Mouse (Mus musculus): Measurements from ENCODE around the gene Sipa1l1. TPM values are rescaled to one million over a fixed set of nuclear protein-coding genes. Genes with fewer than 3 reads are reported as not detected.
"Not testable (repeated sequence)": the region's sequence is repeated elsewhere in the genome, so short reads cannot be mapped to it uniquely, and the experiment has no call there.

Gene Sipa1l1
- polyA plus RNA-seq, 1 experiment, result 38.0 TPM

DNA sequence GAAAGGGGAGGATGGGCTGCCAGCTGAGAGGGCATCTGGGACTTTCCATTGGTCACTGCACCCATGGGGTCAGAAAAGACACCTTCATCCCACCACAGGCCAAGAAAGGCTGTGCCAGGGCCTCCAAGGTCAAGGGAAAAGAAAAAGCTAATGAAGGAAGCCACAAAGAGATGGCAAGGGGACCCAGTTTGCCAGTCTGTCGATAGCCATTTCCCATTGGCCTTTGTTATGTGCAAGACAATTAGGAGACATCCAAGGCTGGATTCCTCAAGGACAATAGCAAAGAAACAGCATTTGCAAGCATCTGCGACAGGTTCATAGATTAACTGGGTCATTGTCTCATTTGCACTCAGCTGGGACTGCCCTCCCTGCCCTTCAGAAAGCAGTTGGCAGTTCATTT, 316.3 kb downstream of the Sipa1l1 start:
- no peaks in the 10 kb centered on the region for H3K4me1 ChIP-seq (ENCODE audit: control insufficient read depth, insufficient read depth, low read length)
- no peak for TF ChIP-seq CTCF (IDR thresholded peaks at IDR 0.05; ENCODE audit: borderline replicate concordance, insufficient read depth, low read length)
- no peak for TF ChIP-seq POLR2A (IDR thresholded peaks at IDR 0.05; ENCODE audit: low read depth, low read length)
- no peak overlapping the region for H3K4me3 ChIP-seq (ENCODE audit: insufficient read depth, low read length)
- no peak overlapping the region for H3K27ac ChIP-seq (ENCODE audit: insufficient read depth, low read length)

DNA sequence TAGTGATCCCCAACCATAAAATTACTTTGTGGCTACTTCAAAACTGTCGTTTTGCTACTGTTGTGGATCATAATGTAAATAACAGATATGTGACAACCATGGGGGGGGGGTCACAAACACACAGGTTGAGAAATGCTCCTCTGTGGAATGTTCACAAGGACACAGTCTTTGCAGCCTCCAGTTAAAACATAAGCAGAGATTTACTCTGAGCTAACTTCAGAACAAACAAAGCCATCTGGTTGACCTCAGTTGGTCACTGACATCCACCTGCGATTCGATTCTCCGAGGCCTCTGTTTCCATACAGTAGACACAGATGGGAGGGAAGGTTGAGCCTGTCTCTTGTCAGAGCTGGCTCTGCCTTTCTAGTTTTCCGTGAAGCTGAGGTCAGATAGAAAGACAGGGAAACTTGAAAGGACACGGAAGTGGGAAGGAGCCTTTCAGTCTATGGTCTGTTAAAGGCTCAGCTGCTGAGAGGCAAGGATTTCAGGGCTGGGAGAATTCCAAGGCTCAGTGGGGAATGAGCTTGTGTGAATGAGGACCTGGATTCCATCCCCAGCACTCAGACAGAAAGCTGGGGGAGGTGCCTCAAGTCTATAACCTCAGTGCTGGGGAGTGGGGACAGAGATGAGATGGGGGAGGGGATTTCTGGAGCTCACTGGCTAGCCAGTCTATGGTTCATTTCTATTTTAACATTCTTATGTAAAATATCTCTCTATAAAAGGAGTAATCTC, 317.9 kb downstream of the Sipa1l1 start:
- Histone ChIP-seq H3K4me1 (ENCODE audit: control insufficient read depth, insufficient read depth, low read length) (no peaks in the 10 kb centered on the region), H3K4me3 (ENCODE audit: insufficient read depth, low read length) (no peak overlapping the region), H3K27ac (ENCODE audit: insufficient read depth, low read length) (no peak overlapping the region)
- no peak for TF ChIP-seq CTCF (IDR thresholded peaks at IDR 0.05; ENCODE audit: borderline replicate concordance, insufficient read depth, low read length)
- no peak for TF ChIP-seq POLR2A (IDR thresholded peaks at IDR 0.05; ENCODE audit: low read depth, low read length)

DNA sequence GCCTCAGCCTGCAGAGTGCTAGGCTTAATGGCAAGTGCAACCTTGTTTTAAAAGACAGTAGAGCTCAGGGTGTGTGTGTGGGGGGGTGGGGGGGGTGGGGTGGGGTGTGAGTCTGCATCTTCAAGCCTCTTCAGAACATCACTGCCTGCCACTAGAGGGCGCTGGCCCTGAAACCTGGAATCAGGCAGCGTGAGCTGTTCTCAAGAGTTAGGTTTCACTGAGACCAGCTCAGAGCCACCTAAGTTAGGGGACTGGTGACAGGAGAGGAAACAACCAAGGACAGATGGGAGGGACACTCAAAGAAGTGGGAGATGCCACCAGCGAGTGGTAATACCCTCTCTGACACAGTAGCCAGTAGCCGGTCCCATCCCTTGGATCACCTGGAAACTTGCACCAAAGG, 320.0 kb downstream of the Sipa1l1 start:
- H3K4me1 ChIP-seq (ENCODE audit: control insufficient read depth, insufficient read depth, low read length), result no peaks in the 10 kb centered on the region
- H3K4me3 ChIP-seq (ENCODE audit: insufficient read depth, low read length), result no peak overlapping the region
- peak; percentile 54; the same call in 1 of the 2 replicates for TF ChIP-seq CTCF (IDR thresholded peaks at IDR 0.05; ENCODE audit: borderline replicate concordance, insufficient read depth, low read length)
- no peak for TF ChIP-seq POLR2A (IDR thresholded peaks at IDR 0.05; ENCODE audit: low read depth, low read length)
- no peak overlapping the region for H3K27ac ChIP-seq (ENCODE audit: insufficient read depth, low read length)

DNA sequence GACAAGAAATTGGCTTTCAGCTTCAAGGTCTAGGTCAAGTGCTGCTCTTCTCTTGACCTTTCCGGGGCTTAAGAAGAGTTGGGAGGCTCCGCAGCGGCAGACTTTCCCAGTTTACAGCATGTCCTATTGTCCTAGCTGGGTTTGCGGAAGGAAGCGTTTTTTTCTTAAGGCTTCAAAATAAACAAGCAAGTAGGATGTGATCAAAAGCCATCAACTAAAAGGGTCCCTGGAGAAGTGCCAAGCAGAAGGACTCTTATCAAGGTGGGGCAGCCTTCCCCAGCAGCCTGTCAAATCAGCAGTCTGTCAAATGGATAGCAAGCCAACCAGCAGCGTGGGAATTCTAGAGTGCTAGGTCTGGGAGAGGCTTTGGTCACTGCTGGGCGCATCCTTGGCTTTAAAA, 320.5 kb downstream of the Sipa1l1 start:
- TF ChIP-seq POLR2A (IDR thresholded peaks at IDR 0.05; ENCODE audit: low read depth, low read length), result no peak
- no peak for TF ChIP-seq CTCF (IDR thresholded peaks at IDR 0.05; ENCODE audit: borderline replicate concordance, insufficient read depth, low read length)
- no peaks in the 10 kb centered on the region for H3K4me1 ChIP-seq (ENCODE audit: control insufficient read depth, insufficient read depth, low read length)
- no peak overlapping the region for H3K27ac ChIP-seq (ENCODE audit: insufficient read depth, low read length)
- no peak overlapping the region for H3K4me3 ChIP-seq (ENCODE audit: insufficient read depth, low read length)

DNA sequence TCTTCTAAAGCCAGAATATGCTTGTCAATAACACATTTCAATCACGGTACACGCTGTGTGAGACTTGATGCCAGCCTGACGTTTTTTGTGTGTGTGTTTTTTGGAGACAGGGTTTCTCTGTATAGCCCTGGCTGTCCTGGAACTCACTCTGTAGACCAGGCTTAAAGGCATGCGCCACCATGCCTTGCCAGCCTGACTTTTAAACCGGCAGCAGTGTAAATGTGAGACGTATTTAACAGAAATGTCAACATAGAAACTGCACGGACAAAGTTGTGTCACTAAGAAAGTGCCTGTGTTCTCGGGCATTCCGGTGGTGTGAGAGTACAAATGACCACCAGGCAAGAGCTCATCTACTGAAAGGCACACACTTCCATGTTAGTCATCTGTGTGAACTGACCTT, 323.3 kb downstream of the Sipa1l1 start:
- H3K4me1 ChIP-seq (ENCODE audit: control insufficient read depth, insufficient read depth, low read length), result no peaks in the 10 kb centered on the region
- TF ChIP-seq CTCF (IDR thresholded peaks at IDR 0.05; ENCODE audit: borderline replicate concordance, insufficient read depth, low read length) (no peak), POLR2A (IDR thresholded peaks at IDR 0.05; ENCODE audit: low read depth, low read length) (no peak)
- no peak overlapping the region for H3K27ac ChIP-seq (ENCODE audit: insufficient read depth, low read length)
- H3K4me3 ChIP-seq (ENCODE audit: insufficient read depth, low read length), result no peak overlapping the region

DNA sequence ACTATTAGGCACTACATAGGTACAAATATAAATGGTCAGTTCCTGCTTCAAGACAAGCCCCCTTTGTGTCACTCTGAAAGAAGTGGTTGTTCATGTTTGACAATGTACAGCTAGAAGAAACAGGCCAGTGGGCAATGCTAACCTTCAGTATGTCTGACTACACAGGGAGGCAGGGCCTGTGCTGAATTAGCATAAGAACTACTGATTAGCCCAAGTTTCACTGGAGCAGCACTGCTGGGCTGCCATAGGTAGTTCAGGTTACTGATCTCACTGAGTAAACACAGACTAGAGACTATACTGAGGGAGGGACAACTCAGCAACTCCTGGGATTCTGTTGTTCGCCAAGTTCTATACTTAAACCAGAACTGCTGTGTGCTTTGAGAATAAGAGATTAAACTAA, 324.1 kb downstream of the Sipa1l1 start:
- H3K4me1 ChIP-seq (ENCODE audit: control insufficient read depth, insufficient read depth, low read length); H3K4me3 ChIP-seq (ENCODE audit: insufficient read depth, low read length); H3K27ac ChIP-seq (ENCODE audit: insufficient read depth, low read length): not testable (repeated sequence)

DNA sequence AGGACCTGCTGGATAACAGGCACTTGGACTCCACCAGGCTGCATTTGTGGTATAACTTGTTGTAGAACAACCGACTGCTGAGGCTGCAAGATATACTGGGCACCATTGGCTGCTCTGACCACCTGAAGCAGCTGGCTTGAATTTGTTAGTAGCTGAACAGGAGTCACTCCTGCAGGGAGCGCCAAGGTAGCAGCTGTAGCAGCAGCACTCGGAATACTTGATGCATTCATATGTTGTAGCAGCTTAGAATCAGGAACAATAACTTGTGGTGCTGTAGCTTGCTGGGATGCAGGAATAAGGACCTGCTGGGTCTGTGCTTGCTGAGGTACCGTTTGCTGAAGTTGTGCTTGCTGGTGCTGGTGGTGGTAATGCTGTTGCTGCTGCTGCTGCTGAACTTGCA, 326.8 kb downstream of the Sipa1l1 start:
- no peak for TF ChIP-seq CTCF (IDR thresholded peaks at IDR 0.05; ENCODE audit: borderline replicate concordance, insufficient read depth, low read length)
- no peak for TF ChIP-seq POLR2A (IDR thresholded peaks at IDR 0.05; ENCODE audit: low read depth, low read length)

DNA sequence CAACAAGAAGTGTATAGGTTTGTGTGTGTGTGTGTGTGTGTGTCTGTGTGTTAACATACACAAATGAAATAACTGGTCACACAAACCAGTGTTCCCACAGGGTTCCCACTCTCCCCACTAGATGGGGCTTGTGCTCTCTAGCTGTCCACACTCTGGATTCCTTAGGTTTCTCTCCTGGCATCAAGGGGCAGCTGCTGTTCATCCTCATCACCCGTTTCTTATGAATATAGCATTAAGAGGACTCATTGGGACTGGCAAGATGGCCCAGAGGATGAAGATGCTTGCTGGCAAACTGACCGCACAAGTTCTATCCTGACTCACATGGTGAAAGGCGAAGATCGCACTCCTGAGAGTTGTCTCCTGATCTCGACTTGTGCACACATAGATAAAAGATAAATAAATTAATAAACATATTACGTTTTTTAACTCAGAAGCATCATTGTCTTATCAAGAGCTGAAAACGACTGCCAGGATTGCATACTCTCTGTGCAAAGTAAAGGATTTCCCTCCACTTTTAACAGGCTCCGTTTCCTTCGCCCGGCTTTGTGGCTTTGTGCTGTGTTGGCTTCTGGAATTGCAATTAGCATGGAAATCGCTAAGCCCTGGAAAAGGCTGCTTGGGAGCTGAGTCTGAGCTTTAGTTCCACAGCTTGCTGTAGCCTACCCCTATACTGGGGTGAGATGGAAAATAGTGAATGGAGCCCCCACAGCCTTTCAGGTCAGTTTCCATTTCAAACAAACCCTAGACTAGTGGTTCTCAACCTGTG, 328.9 kb downstream of the Sipa1l1 start:
- no peaks in the 10 kb centered on the region for H3K4me1 ChIP-seq (ENCODE audit: control insufficient read depth, insufficient read depth, low read length)
- no peak overlapping the region for H3K4me3 ChIP-seq (ENCODE audit: insufficient read depth, low read length)

More for the DNA sequence above, 326.8 kb downstream of the Sipa1l1 start:
- Histone ChIP-seq H3K4me3 (ENCODE audit: insufficient read depth, low read length) (no peak overlapping the region), H3K27ac (ENCODE audit: insufficient read depth, low read length) (no peak overlapping the region), H3K4me1 (ENCODE audit: control insufficient read depth, insufficient read depth, low read length) (no peaks in the 10 kb centered on the region)

DNA sequence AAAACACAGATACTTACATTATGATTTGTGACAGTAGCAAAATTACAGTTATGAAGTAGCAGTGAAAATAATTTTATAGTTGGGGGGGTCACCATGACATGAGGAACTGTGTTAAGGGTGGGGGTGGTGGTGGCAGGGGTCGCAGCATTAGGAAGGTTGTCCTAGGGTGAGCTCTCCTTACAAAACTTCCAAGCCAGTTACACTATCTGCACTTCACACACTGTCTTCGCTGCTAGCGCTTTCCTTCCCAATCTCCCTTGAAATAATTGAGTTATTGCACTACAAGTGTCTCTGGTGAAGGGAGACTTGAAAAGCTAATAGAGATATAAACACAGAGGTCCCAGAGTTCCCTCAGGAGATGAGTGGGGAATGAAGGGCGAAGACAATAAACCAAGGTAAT, 329.6 kb downstream of the Sipa1l1 start:
- Histone ChIP-seq H3K4me3 (ENCODE audit: insufficient read depth, low read length) (no peak overlapping the region), H3K27ac (ENCODE audit: insufficient read depth, low read length) (no peak overlapping the region), H3K4me1 (ENCODE audit: control insufficient read depth, insufficient read depth, low read length) (no peaks in the 10 kb centered on the region)
- TF ChIP-seq POLR2A (IDR thresholded peaks at IDR 0.05; ENCODE audit: low read depth, low read length) (no peak), CTCF (IDR thresholded peaks at IDR 0.05; ENCODE audit: borderline replicate concordance, insufficient read depth, low read length) (no peak)

More for the DNA sequence above, 328.9 kb downstream of the Sipa1l1 start:
- peak; percentile 32; the same call in 1 of the 2 replicates for TF ChIP-seq CTCF (IDR thresholded peaks at IDR 0.05; ENCODE audit: borderline replicate concordance, insufficient read depth, low read length)
- TF ChIP-seq POLR2A (IDR thresholded peaks at IDR 0.05; ENCODE audit: low read depth, low read length), result no peak
- H3K27ac ChIP-seq (ENCODE audit: insufficient read depth, low read length), result no peak overlapping the region

DNA sequence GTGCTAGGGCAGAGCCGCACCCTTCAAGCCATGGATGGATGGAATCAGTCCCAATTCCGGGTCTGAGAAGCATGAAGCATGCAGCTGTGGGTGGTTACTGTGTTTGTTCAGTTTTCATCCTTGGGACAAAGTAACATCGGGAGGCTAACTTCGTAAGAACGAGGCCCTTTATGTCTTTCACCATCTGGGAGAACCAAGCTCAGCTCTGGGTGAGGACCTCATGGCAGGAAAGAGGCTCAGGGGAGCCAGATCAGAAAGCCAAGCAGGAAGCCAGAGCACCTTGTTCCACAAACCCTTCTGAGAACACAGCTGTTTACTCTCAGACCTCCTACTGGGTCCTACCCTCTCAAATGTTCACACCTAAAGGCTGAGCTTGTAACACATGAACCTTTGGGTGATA, 330.6 kb downstream of the Sipa1l1 start:
- TF ChIP-seq CTCF (IDR thresholded peaks at IDR 0.05; ENCODE audit: borderline replicate concordance, insufficient read depth, low read length), result no peak
- TF ChIP-seq POLR2A (IDR thresholded peaks at IDR 0.05; ENCODE audit: low read depth, low read length), result no peak
- Histone ChIP-seq H3K4me3 (ENCODE audit: insufficient read depth, low read length) (no peak overlapping the region), H3K4me1 (ENCODE audit: control insufficient read depth, insufficient read depth, low read length) (no peaks in the 10 kb centered on the region), H3K27ac (ENCODE audit: insufficient read depth, low read length) (no peak overlapping the region)

Data from embryonic fibroblast, embryonic 13.5 days (primary cell).